Mouse (Mus musculus): ENCODE measurements at regions not wholly inside any gene's neighbourhood (a gene's known extent, or its start where the extent isn't known, plus 50 kb on each side); places are given as distances from the start of the nearest gene placed in this dataset.
A peak's percentile ranks its signal among the peaks of the same experiment; 100 is the strongest.
"Not testable (repeated sequence)": the region's sequence is repeated elsewhere in the genome, so short reads cannot be mapped to it uniquely, and the experiment has no call there.

GRCm38 (mm10) chr1:16904690-16905089 is 811.6 kb upstream of the 4930444P10Rik start:
- DNase-seq (ENCODE audit: low read depth, low spot score), result no peak

GRCm38 (mm10) chr1:16868383-16868782 is 775.3 kb upstream of the 4930444P10Rik start:
- not testable (repeated sequence) for DNase-seq (ENCODE audit: low read depth, low spot score)

GRCm38 (mm10) chr1:16867086-16867835 is 774.1 kb upstream of the 4930444P10Rik start:
- not testable (repeated sequence) for DNase-seq (ENCODE audit: low read depth, low spot score)

- DNase-seq (ENCODE audit: low read depth, low spot score), result no peak
These were observed 744.0 kb upstream of the 4930444P10Rik start for GRCm38 (mm10) chr1:16837111-16837510.

- not testable (repeated sequence) for DNase-seq (ENCODE audit: low read depth, low spot score)
These were observed 731.6 kb upstream of the 4930444P10Rik start for GRCm38 (mm10) chr1:16824709-16825108.

- no peak for DNase-seq (ENCODE audit: low read depth, low spot score)
These were observed 730.9 kb upstream of the 4930444P10Rik start for GRCm38 (mm10) chr1:16824057-16824456.

GRCm38 (mm10) chr1:16821186-16821585 is 728.1 kb upstream of the 4930444P10Rik start:
- no peak for DNase-seq (ENCODE audit: low read depth, low spot score)

- no peak for DNase-seq (ENCODE audit: low read depth, low spot score)
These were observed 723.4 kb upstream of the 4930444P10Rik start for GRCm38 (mm10) chr1:16816572-16816971.

- DNase-seq (ENCODE audit: low read depth, low spot score), result no peak
These were observed 722.6 kb upstream of the 4930444P10Rik start for GRCm38 (mm10) chr1:16815731-16816130.

- DNase-seq (ENCODE audit: low read depth, low spot score), result no peak
These were observed 716.4 kb upstream of the 4930444P10Rik start for GRCm38 (mm10) chr1:16809370-16810150.

GRCm38 (mm10) chr1:16798292-16798691 is 705.2 kb upstream of the 4930444P10Rik start:
- DNase-seq (ENCODE audit: low read depth, low spot score), result peak; percentile 76

GRCm38 (mm10) chr1:16796449-16796848 is 703.3 kb upstream of the 4930444P10Rik start:
- DNase-seq (ENCODE audit: low read depth, low spot score), result no peak

GRCm38 (mm10) chr1:16790733-16791309 is 697.7 kb upstream of the 4930444P10Rik start:
- no peak for DNase-seq (ENCODE audit: low read depth, low spot score)

- DNase-seq (ENCODE audit: low read depth, low spot score), result no peak
These were observed 686.7 kb upstream of the 4930444P10Rik start for GRCm38 (mm10) chr1:16779791-16780190.

GRCm38 (mm10) chr1:16760951-16761350 is 667.8 kb upstream of the 4930444P10Rik start:
- DNase-seq (ENCODE audit: low read depth, low spot score), result no peak

Data from A20 (cell line).